Mouse (Mus musculus) thymus, postnatal 25 days (tissue): ENCODE results near the gene Rogdi.

Source experiments
- DNase-seq: peaks from one replicate; pipeline ENCODE4 v3.0.0; 2022

Gene Rogdi

GRCm38 (mm10) chr16:5013054-5013838, at the start of gene Rogdi:
TSS of gene Rogdi (minus strand) at chr16:5013553.
- DNase-seq, result peak; percentile 95

DNA sequence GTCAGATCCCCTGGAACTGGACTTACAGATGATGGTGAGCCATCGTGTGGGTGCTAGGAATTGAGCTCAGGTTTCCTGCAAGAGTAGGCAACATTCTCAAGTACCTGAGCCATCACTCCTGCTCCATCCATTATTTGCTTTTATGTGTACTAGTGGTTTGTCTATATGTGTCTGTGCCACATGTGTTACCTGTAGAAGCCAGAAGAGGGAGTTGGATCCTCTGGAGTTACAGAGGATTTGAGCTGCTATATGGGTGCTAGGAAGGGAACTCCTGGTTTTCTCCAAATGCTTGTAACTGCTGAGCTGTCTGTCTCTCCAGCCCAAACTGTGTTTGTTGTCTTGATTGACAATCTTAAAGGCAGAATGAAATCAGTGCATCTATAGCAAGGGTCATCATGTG, 44.8 kb upstream of the Rogdi start:
- no peak for DNase-seq

DNA sequence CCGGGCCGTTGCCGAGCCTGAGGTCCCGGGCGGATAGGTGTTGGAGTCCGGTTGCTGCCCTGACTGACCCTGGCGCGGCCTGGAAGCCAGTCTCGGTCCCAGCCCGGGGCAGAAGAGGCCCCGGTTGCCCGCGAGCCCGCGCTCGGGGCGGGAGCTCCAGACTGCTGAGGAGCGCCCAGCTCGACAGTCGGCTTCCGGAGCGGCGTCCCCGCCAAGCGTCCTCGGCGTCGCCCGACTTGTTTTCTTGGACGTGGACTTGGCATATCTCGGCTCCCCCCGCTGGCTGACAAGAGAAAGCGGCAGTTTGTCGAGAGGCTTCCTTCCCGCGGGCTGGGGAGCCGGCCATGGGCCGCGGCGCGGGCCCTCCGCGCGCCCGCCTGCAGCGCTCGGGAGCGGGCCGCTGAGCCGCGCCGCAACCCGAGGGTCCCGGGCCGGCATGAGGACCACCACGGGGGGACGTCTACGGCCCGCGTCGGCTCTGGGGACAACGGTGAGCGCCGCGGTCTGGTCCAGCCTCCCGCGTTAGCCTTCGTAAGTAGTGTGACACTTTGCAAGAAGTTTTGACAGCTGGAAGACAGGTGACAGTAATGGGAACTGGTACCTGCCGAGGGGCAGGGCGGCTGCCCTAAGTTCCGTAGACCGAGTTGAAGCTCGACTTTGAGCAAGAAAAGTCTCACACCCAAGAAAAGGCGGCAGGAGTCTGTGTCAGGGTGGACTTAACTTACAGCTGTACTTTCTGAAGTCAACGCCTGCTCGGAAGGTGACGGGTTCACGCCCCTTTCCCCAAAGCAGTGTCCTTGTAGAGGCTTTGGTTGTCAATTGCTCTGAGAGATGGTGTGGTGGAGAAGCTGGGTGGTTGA, 37.1 kb upstream of the Rogdi start:
- DNase-seq, result peak; percentile 87

- peak; percentile 99 for DNase-seq
Observed at GRCm38 (mm10) chr16:5049774-5050234, 36.5 kb upstream of the Rogdi start, which contains the start of the genes Glyr1 and Ubn1. TSS of gene Glyr1 (minus strand) at chr16:5049863. TSS of gene Ubn1 (plus strand) at chr16:5050057.

DNA sequence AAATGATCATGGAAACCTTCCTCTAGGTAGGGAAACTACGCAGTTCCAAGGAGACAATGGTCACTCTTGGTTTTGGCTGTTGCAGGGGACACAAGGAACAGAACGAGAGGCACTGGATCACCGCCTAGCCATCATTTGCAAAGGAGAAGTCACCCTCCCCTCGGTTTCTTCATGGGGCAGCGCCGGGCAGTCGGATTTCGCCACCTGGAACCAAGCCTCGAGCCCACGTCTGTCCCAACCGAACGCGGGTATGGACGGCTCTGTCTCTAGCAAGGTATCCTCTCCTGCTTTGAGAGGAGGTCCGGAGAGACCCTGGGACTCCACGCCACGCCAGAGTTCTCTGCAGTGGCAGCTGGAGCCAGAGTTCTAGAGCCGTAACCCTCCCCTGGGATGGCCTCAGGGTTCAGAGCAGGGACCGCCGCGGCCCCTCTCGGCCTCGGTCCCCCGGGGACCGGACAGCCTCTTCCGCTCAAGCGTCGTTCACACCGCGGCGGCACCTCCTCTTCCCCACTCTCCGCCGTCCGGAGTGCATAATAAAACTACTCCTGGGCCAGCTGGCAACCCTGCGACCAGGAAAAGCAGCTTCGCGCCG, 35.9 kb upstream of the Rogdi start:
- no peak for DNase-seq

DNA sequence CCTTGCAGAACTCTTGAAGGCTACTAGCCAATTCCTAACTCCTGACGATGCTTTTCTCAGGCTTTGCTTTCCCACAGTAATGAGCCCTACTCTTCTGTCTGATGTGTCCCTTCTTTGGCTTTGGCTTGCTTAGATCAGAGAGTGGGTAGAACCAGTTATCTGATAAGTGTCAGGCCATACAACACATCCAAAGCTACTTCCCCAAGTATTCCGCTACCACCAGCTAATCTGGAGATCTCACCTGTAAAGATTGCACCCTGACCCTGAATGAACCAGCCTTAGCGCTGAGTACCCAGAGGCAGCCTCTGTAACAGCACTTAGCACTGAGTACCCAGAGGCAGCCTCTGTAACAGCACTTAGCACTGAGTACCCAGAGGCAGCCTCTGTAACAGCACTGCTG, 32.0 kb upstream of the Rogdi start:
- no peak for DNase-seq

DNA sequence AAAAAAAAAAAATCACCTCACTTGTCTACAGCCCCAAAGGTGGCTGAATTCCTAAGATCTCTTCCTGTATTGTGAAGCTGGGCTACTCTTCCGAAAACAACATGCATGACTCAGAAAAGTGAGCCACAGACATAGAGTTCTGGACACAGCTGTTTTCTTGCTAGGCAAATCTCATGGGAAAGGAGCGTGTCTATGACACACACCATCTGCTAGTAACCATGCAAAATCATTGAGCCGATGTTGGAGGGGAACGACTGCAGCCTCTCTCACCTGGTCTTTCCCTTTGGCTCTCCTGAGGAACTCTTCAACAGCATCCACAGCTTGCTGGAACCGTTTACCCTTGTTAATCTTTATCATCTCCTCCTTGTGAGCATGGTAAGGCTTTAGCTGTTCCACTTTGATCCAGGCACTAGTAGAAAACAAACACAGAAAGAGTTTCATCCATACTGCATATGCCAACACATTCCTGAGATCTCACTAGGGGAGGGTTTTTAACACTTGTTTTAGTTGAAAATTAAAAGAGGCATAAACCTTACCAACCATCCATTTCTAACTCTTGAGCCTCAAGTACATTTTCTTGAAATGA, 23.4 kb upstream of the Rogdi start:
- no peak for DNase-seq

DNA sequence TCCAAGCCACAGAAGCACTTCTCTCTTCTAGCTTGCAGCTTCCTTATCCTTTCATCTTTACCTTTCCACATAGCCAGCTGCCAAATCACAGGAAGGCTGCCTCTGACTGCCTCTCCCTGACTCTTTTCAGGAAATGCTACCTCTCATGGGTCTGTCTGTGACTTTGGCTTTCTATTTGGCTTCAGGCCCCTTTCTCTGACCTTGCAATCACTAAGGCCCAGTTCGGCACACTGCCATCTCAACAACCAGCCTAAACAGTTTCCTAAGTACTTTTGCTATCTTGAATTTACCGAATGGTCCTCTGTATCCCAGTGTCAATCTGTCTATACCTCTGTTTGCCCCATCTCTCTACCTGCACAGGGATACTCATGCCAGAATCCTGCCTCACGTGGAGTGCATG, 22.2 kb upstream of the Rogdi start:
- DNase-seq, result no peak

- DNase-seq, result no peak
Observed at GRCm38 (mm10) chr16:5029847-5030246, 16.5 kb upstream of the Rogdi start.

DNA sequence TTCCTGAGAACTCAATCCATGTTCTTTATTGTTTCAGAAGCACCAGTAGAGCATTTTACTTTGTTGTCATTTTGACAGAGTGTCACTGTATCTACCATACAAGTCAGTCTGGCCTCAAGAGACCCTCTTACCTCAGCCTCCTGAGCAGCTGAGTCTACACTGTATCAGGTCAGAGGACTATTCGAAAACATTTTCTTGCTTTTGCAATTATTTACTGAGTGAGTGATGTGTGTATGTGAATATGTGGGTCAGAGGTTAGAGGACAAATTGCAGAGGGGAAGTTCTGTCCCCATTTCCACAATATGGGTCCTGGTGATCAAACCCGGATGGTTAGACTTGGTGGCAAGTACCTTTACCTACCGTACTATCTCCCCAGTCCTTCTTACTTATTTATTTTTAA, 10.7 kb upstream of the Rogdi start:
- no peak for DNase-seq

GRCm38 (mm10) chr16:5014578-5014977, 1.2 kb upstream of the Rogdi start:
- no peak for DNase-seq

- DNase-seq, result no peak
Observed at GRCm38 (mm10) chr16:5012036-5013005, 1.0 kb downstream of the Rogdi start.

DNA sequence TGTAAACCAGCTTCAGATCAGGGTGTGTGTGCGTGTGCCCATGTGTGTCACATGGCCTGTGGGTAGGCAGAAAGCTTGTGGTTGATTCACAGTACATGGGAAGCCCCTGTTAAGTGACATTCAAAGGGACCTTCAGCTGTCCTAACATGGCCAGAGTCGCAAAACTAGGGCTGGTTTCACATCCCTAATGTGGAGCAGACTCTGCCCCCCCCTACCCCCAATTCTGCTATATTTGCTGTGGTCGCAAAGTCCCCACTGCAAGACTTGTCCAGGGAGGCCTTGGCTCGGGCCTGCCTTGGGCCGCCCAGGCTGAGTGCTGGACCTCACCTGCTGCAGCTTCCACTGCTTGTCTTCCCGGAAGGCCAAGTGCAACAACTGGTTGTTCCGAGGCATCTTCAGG, 2.1 kb downstream of the Rogdi start:
- no peak for DNase-seq

- no peak for DNase-seq
Observed at GRCm38 (mm10) chr16:5010371-5010935, 2.9 kb downstream of the Rogdi start.

GRCm38 (mm10) chr16:5008076-5008475, 5.3 kb downstream of the Rogdi start:
- no peak for DNase-seq

- no peak for DNase-seq
Observed at GRCm38 (mm10) chr16:5007492-5007891, 5.9 kb downstream of the Rogdi start.

- no peak for DNase-seq
Observed at GRCm38 (mm10) chr16:5007067-5007466, 6.3 kb downstream of the Rogdi start, which contains the start of gene Smim22. TSS of gene Smim22 (plus strand) at chr16:5007288.

- no peak for DNase-seq
Observed at GRCm38 (mm10) chr16:5000611-5001010, 12.7 kb downstream of the Rogdi start.

GRCm38 (mm10) chr16:4998984-4999383, 14.4 kb downstream of the Rogdi start:
- DNase-seq, result no peak

DNA sequence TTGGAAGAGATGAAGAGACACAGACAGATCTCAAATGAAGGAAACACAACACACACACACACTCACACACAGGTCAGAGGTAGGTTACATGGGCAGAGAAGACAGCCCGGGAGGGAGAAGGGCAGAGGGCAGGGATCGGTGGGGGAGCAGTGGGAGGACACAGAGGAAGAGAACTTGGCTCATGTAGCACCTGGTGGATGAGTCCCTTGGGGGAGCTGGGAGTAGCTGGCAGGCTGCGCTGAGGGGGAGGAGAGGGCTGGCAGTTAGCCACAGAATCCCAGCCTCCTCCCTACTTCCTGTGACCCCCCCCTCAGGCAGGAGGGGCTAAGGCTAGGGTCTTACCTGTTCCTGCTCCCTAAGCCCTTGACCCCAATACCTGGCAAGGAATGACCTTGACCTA, 15.8 kb downstream of the Rogdi start, which contains the start of gene Sept12:
Gene Sept12, minus strand, starts transcription at position 300 of the 400 bp plus-strand sequence.
- no peak for DNase-seq

DNA sequence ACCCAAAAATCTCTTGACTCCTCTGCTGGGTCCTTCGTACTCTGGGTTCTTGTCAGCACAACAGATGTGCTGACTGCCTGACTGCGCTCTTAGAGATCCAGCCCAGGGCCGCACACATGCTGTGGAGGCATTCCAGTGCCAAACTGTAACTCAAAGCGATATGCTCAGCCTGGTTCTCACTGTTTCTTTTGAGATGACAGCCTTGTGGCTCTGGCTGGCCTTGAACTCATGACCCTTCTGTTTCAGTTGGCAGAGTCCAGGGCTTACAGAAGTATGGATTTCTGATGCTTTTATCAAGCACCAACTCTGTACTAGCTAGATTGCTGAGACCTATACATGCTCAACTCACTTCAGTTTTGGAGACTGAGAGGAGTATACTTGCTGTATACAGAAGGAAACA, 20.1 kb downstream of the Rogdi start:
- DNase-seq, result no peak
